Mouse (Mus musculus): ENCODE data around the gene Xaf1. TPM values are rescaled to one million over a fixed set of nuclear protein-coding genes. Genes with fewer than 3 reads are reported as not detected.
"Not testable (repeated sequence)": the region's sequence is repeated elsewhere in the genome, so short reads cannot be mapped to it uniquely, and the experiment has no call there.

Xaf1 gene
- total RNA-seq, 2 experiments from 2014 or later, result 19.5 to 23.8 TPM

GRCm38 (mm10) chr11:72310491-72310890, 9.1 kb downstream of the Xaf1 start:
- DNase-seq (ENCODE audit: low spot score in 2 of 2), result no peak

- DNase-seq (ENCODE audit: low spot score in 2 of 2), result no peak
Observed at GRCm38 (mm10) chr11:72311355-72312001, 10.0 kb downstream of the Xaf1 start.

- DNase-seq (ENCODE audit: low spot score in 2 of 2), result no peak
Observed at GRCm38 (mm10) chr11:72314151-72314895, 12.9 kb downstream of the Xaf1 start, which contains the start of gene Fbxo39. Fbxo39 (plus strand) TSS chr11:72314444.

GRCm38 (mm10) chr11:72318026-72318425, 16.6 kb downstream of the Xaf1 start:
- DNase-seq (ENCODE audit: low spot score in 2 of 2), result no peak

GRCm38 (mm10) chr11:72324431-72324830, 23.0 kb downstream of the Xaf1 start:
- no peak for DNase-seq (ENCODE audit: low spot score in 2 of 2)

GRCm38 (mm10) chr11:72325701-72326100, 24.3 kb downstream of the Xaf1 start:
- DNase-seq (ENCODE audit: low spot score in 2 of 2), result no peak

- DNase-seq (ENCODE audit: low spot score in 2 of 2), result no peak
Observed at GRCm38 (mm10) chr11:72332951-72333667, 31.7 kb downstream of the Xaf1 start.

- DNase-seq (ENCODE audit: low spot score in 2 of 2), result no peak
Observed at GRCm38 (mm10) chr11:72334653-72335052, 33.2 kb downstream of the Xaf1 start.

- DNase-seq (ENCODE audit: low spot score in 2 of 2), result no peak
Observed at GRCm38 (mm10) chr11:72336726-72337125, 35.3 kb downstream of the Xaf1 start.

GRCm38 (mm10) chr11:72338437-72338871, 37.0 kb downstream of the Xaf1 start:
- no peak for DNase-seq (ENCODE audit: low spot score in 2 of 2)

GRCm38 (mm10) chr11:72339716-72340115, 38.3 kb downstream of the Xaf1 start:
- no peak for DNase-seq (ENCODE audit: low spot score in 2 of 2)

GRCm38 (mm10) chr11:72342549-72343237, 41.3 kb downstream of the Xaf1 start:
- DNase-seq (ENCODE audit: low spot score in 2 of 2), result peak in 1 of 2 experiments; percentile 20

GRCm38 (mm10) chr11:72343238-72343625, 41.8 kb downstream of the Xaf1 start:
- not testable (repeated sequence) for DNase-seq (ENCODE audit: low spot score in 2 of 2)

GRCm38 (mm10) chr11:72343904-72344303, 42.5 kb downstream of the Xaf1 start:
- DNase-seq (ENCODE audit: low spot score in 2 of 2), result peak; percentile 34 to 42

GRCm38 (mm10) chr11:72344486-72344885, 43.1 kb downstream of the Xaf1 start:
- no peak for DNase-seq (ENCODE audit: low spot score in 2 of 2)

- no peak for DNase-seq (ENCODE audit: low spot score in 2 of 2)
Observed at GRCm38 (mm10) chr11:72348563-72348962, 47.1 kb downstream of the Xaf1 start.

GRCm38 (mm10) chr11:72349016-72349415, 47.6 kb downstream of the Xaf1 start:
- no peak for DNase-seq (ENCODE audit: low spot score in 2 of 2)

- DNase-seq (ENCODE audit: low spot score in 2 of 2), result no peak
Observed at GRCm38 (mm10) chr11:72349652-72350051, 48.2 kb downstream of the Xaf1 start.

- DNase-seq (ENCODE audit: low spot score in 2 of 2), result no peak
Observed at GRCm38 (mm10) chr11:72352272-72352671, 50.8 kb downstream of the Xaf1 start.

GRCm38 (mm10) chr11:72353186-72353585, 51.8 kb downstream of the Xaf1 start:
- DNase-seq (ENCODE audit: low spot score in 2 of 2), result no peak
